Mouse (Mus musculus) cerebellum, adult 2 months (tissue): Measurements from ENCODE around the gene Hspa1a.

Source experiments
- CTCF ChIP-seq: fragments of 200-500 bp; IDR thresholded peaks from 2 replicates; pipeline ENCODE4 v1.5.1; 2011; ENCODE audit warnings: low read depth, mild to moderate bottlenecking, control low read depth, low read length, moderate library complexity, borderline replicate concordance; ENCODE audit not compliant: insufficient read depth
- POLR2A ChIP-seq: fragments of 200-500 bp; IDR thresholded peaks from 2 replicates; pipeline ENCODE4 v1.6.1; 2011; ENCODE audit warnings: low read length, control low read depth, borderline replicate concordance; ENCODE audit not compliant: insufficient read depth

GRCm38 (mm10) chr17:34959881-34960515, 12.0 kb downstream of the Hspa1a start:
- TF ChIP-seq CTCF, result no peak
- TF ChIP-seq POLR2A, result no peak
